Mouse (Mus musculus) splenic B cell, adult 2 months (primary cell): Measurements from ENCODE around the gene Rspo4.

Experiments used
- DNase-seq: peaks from one replicate; pipeline ENCODE4 v3.0.0-alpha.2; 2011; ENCODE audit warnings: low read depth, low spot score
- H3K27me3 ChIP-seq: 2 replicates; pipeline ENCODE4 v1.6.1; 2012; ENCODE audit warnings: mild to moderate bottlenecking, low read length, moderate library complexity, mixed read lengths; ENCODE audit not compliant: control insufficient read depth, poor library complexity, insufficient read depth, severe bottlenecking
- H3K36me3 ChIP-seq: 2 replicates; pipeline ENCODE4 v1.6.1; 2012; ENCODE audit warnings: mild to moderate bottlenecking, low read length, moderate library complexity, mixed read lengths; ENCODE audit not compliant: control insufficient read depth, poor library complexity, insufficient read depth, severe bottlenecking

Gene Rspo4

GRCm38 (mm10) chr2:151900845-151901244, 58.1 kb downstream of the Rspo4 start:
- no peaks in the 10 kb centered on the region for H3K36me3 ChIP-seq
- DNase-seq: no peak
- H3K27me3 ChIP-seq: no peaks in the 10 kb centered on the region

GRCm38 (mm10) chr2:151903267-151903666, 60.5 kb downstream of the Rspo4 start:
- no peak for DNase-seq
- Histone ChIP-seq H3K27me3 (no peaks in the 10 kb centered on the region), H3K36me3 (no peaks in the 10 kb centered on the region)

GRCm38 (mm10) chr2:151903933-151904332, 61.2 kb downstream of the Rspo4 start:
- DNase-seq: no peak
- H3K36me3 ChIP-seq: no peaks in the 10 kb centered on the region
- no peaks in the 10 kb centered on the region for H3K27me3 ChIP-seq

GRCm38 (mm10) chr2:151904636-151905035, 61.9 kb downstream of the Rspo4 start:
- Histone ChIP-seq H3K36me3 (no peaks in the 10 kb centered on the region), H3K27me3 (no peaks in the 10 kb centered on the region)
- DNase-seq: no peak

GRCm38 (mm10) chr2:151907020-151907419, 64.3 kb downstream of the Rspo4 start:
- no peaks in the 10 kb centered on the region for H3K27me3 ChIP-seq
- no peaks in the 10 kb centered on the region for H3K36me3 ChIP-seq
- no peak for DNase-seq

- Histone ChIP-seq H3K36me3 (no peaks in the 10 kb centered on the region), H3K27me3 (no peaks in the 10 kb centered on the region)
- DNase-seq: no peak
Observed at GRCm38 (mm10) chr2:151909386-151909785, 66.7 kb downstream of the Rspo4 start.

- DNase-seq: no peak
- Histone ChIP-seq H3K27me3 (no peaks in the 10 kb centered on the region), H3K36me3 (no peaks in the 10 kb centered on the region)
Observed at GRCm38 (mm10) chr2:151910498-151910897, 67.8 kb downstream of the Rspo4 start.

DNA sequence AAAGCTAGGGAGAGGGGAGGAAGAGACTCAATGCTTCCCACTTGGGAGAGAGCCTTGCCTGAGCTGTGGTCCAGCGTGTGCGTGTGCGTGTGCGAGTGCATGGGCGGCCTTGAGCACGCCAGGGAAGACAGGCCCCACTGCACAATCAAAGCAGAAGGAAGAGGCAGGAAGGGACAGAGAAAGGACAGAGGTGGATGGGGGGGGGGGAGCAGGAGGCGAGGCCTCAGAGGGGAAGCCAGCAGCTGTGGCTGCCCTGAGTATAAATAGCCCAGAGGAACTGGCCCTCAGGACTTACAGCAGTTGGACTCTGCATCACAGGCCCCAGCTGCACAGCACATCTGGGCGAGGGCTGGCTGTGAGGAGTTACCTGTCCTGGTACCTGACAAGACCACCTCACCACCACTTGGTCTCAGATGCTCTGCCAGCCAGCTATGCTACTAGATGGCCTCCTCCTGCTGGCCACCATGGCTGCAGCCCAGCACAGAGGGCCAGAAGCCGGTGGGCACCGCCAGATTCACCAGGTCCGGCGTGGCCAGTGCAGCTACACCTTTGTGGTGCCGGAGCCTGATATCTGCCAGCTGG, 68.3 kb downstream of the Rspo4 start, which contains the start of gene Angpt4:
Angpt4 (plus strand) TSS at position 292 of the 582 bp plus-strand sequence.
- no peak for DNase-seq

GRCm38 (mm10) chr2:151911751-151912150, 69.0 kb downstream of the Rspo4 start:
- no peak for DNase-seq

More for the DNA sequence above, 68.3 kb downstream of the Rspo4 start, which contains the start of gene Angpt4:
- no peaks in the 10 kb centered on the region for H3K36me3 ChIP-seq
- no peaks in the 10 kb centered on the region for H3K27me3 ChIP-seq

DNA sequence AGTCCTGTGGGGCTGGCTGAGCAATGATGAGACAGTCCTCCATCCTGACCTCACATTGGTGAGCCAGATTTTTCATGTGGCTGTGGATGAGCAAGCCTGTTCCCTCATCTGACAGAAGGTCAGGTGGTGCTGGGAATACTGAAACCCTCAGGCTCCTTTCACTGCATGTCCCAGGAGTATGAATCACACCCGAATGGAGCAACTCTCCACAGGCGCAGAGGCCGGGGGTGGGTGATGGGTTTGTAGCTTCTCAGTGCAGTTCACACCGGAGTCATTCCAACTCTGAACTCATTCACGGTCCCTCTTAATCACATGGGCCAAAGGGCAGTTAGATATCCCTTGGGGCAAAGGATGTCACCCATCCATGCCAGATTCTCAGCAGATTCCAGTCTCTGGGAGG, 71.4 kb downstream of the Rspo4 start:
- Histone ChIP-seq H3K36me3 (no peaks in the 10 kb centered on the region), H3K27me3 (no peaks in the 10 kb centered on the region)
- no peak for DNase-seq

More at GRCm38 (mm10) chr2:151911751-151912150, 69.0 kb downstream of the Rspo4 start:
- H3K36me3 ChIP-seq: no peaks in the 10 kb centered on the region
- no peaks in the 10 kb centered on the region for H3K27me3 ChIP-seq

- no peaks in the 10 kb centered on the region for H3K36me3 ChIP-seq
- no peaks in the 10 kb centered on the region for H3K27me3 ChIP-seq
- no peak for DNase-seq
Observed at GRCm38 (mm10) chr2:151915111-151915510, 72.4 kb downstream of the Rspo4 start.

GRCm38 (mm10) chr2:151916061-151916831, 73.5 kb downstream of the Rspo4 start:
- DNase-seq: no peak
- Histone ChIP-seq H3K36me3 (no peaks in the 10 kb centered on the region), H3K27me3 (no peaks in the 10 kb centered on the region)

- DNase-seq: no peak
- H3K36me3 ChIP-seq: no peaks in the 10 kb centered on the region
- no peaks in the 10 kb centered on the region for H3K27me3 ChIP-seq
Observed at GRCm38 (mm10) chr2:151919140-151919539, 76.4 kb downstream of the Rspo4 start.

- DNase-seq: no peak
- no peaks in the 10 kb centered on the region for H3K36me3 ChIP-seq
- H3K27me3 ChIP-seq: no peaks in the 10 kb centered on the region
Observed at GRCm38 (mm10) chr2:151921068-151921467, 78.3 kb downstream of the Rspo4 start.

GRCm38 (mm10) chr2:151921596-151921995, 78.9 kb downstream of the Rspo4 start:
- no peaks in the 10 kb centered on the region for H3K36me3 ChIP-seq

More at GRCm38 (mm10) chr2:151921596-151921995, 78.9 kb downstream of the Rspo4 start:
- H3K27me3 ChIP-seq: no peaks in the 10 kb centered on the region
- DNase-seq: no peak
